Mouse (Mus musculus): ENCODE results near the gene Macc1.

The Macc1 gene

GRCm38 (mm10) chr12:119386650-119387049 lies 72.6 kb downstream of the Macc1 start:
- no peak for DNase-seq (ENCODE audit: inconsistent age in 2 of 2, low spot score in 1 of 2)

GRCm38 (mm10) chr12:119387925-119388324 lies 73.9 kb downstream of the Macc1 start:
- no peak for DNase-seq (ENCODE audit: inconsistent age in 2 of 2, low spot score in 1 of 2)

GRCm38 (mm10) chr12:119390192-119390684 lies 76.2 kb downstream of the Macc1 start:
- DNase-seq (ENCODE audit: inconsistent age in 2 of 2, low spot score in 1 of 2), result no peak

GRCm38 (mm10) chr12:119398046-119398659 lies 84.1 kb downstream of the Macc1 start:
- DNase-seq (ENCODE audit: inconsistent age in 2 of 2, low spot score in 1 of 2), result no peak

- no peak for DNase-seq (ENCODE audit: inconsistent age in 2 of 2, low spot score in 1 of 2)
Measured at GRCm38 (mm10) chr12:119402273-119402672, 88.2 kb downstream of the Macc1 start.

- peak in 1 of 2 experiments; percentile 19 for DNase-seq (ENCODE audit: inconsistent age in 2 of 2, low spot score in 1 of 2)
Measured at GRCm38 (mm10) chr12:119402796-119403195, 88.7 kb downstream of the Macc1 start.

GRCm38 (mm10) chr12:119404810-119405209 lies 90.7 kb downstream of the Macc1 start:
- DNase-seq (ENCODE audit: inconsistent age in 2 of 2, low spot score in 1 of 2), result no peak

GRCm38 (mm10) chr12:119410522-119410921 lies 96.5 kb downstream of the Macc1 start:
- DNase-seq (ENCODE audit: inconsistent age in 2 of 2, low spot score in 1 of 2), result no peak

- DNase-seq (ENCODE audit: inconsistent age in 2 of 2, low spot score in 1 of 2), result no peak
Measured at GRCm38 (mm10) chr12:119410956-119411355, 96.9 kb downstream of the Macc1 start.

GRCm38 (mm10) chr12:119411982-119412381 lies 97.9 kb downstream of the Macc1 start:
- no peak for DNase-seq (ENCODE audit: inconsistent age in 2 of 2, low spot score in 1 of 2)

GRCm38 (mm10) chr12:119415900-119416299 lies 101.8 kb downstream of the Macc1 start:
- DNase-seq (ENCODE audit: inconsistent age in 2 of 2, low spot score in 1 of 2), result no peak

GRCm38 (mm10) chr12:119425749-119426148 lies 111.7 kb downstream of the Macc1 start:
- DNase-seq (ENCODE audit: inconsistent age in 2 of 2, low spot score in 1 of 2), result no peak

- DNase-seq (ENCODE audit: inconsistent age in 2 of 2, low spot score in 1 of 2), result peak; percentile 65 to 88
Measured at GRCm38 (mm10) chr12:119426182-119426886, 112.3 kb downstream of the Macc1 start.

- peak; percentile 35 to 80 for DNase-seq (ENCODE audit: inconsistent age in 2 of 2, low spot score in 1 of 2)
Measured at GRCm38 (mm10) chr12:119426887-119427204, 112.8 kb downstream of the Macc1 start.

- no peak for DNase-seq (ENCODE audit: inconsistent age in 2 of 2, low spot score in 1 of 2)
Measured at GRCm38 (mm10) chr12:119440720-119441119, 126.7 kb downstream of the Macc1 start.

GRCm38 (mm10) chr12:119450116-119450515 lies 136.0 kb downstream of the Macc1 start:
- no peak for DNase-seq (ENCODE audit: inconsistent age in 2 of 2, low spot score in 1 of 2)

GRCm38 (mm10) chr12:119451232-119451631 lies 137.2 kb downstream of the Macc1 start:
- DNase-seq (ENCODE audit: inconsistent age in 2 of 2, low spot score in 1 of 2), result no peak

GRCm38 (mm10) chr12:119454076-119454475 lies 140.0 kb downstream of the Macc1 start:
- no peak for DNase-seq (ENCODE audit: inconsistent age in 2 of 2, low spot score in 1 of 2)

- DNase-seq (ENCODE audit: inconsistent age in 2 of 2, low spot score in 1 of 2), result no peak
Measured at GRCm38 (mm10) chr12:119464040-119464939, 150.2 kb downstream of the Macc1 start.

- no peak for DNase-seq (ENCODE audit: inconsistent age in 2 of 2, low spot score in 1 of 2)
Measured at GRCm38 (mm10) chr12:119464940-119465245, 150.8 kb downstream of the Macc1 start.

- DNase-seq (ENCODE audit: inconsistent age in 2 of 2, low spot score in 1 of 2), result no peak
Measured at GRCm38 (mm10) chr12:119467656-119468055, 153.6 kb downstream of the Macc1 start.

GRCm38 (mm10) chr12:119470260-119470659 lies 156.2 kb downstream of the Macc1 start:
- peak in 1 of 2 experiments; percentile 53 for DNase-seq (ENCODE audit: inconsistent age in 2 of 2, low spot score in 1 of 2)

Measured in adrenal gland, adult (tissue).